Mouse (Mus musculus) hindbrain, embryonic 14.5 days (tissue): ENCODE results near the gene Trmt11. TPM values are rescaled to one million over a fixed set of nuclear protein-coding genes. Genes with fewer than 3 reads are reported as not detected.

ENCODE experiments used
- polyA plus RNA-seq: library from polyadenylated mRNA; unstranded; fragments of >200 nt; fragmentation: Nextera tagmentation; extraction: Ambion mirVana; gene quantifications from 2 replicates; pipeline ENCODE4 v1.2.1, GENCODE M21; 2014

Trmt11 gene
- polyA plus RNA-seq, 1 experiment from 2014 or later = 20.0 TPM

Other genes with a start within 250 kb of the Trmt11 start
- gene Hint3, start 28.9 kb upstream of the Trmt11 start, polyA plus RNA-seq = 21.0 and 23.5 TPM in 2 replicates
- gene Ncoa7, start 202.6 kb upstream of the Trmt11 start, polyA plus RNA-seq = 23.9 and 26.6 TPM in 2 replicates
- 5.3 and 5.6 TPM in 2 replicates for gene Hey2, start 242.1 kb upstream of the Trmt11 start, polyA plus RNA-seq